ENCODE assay signal across 13 mouse cellular contexts in the genomic region with DNA sequence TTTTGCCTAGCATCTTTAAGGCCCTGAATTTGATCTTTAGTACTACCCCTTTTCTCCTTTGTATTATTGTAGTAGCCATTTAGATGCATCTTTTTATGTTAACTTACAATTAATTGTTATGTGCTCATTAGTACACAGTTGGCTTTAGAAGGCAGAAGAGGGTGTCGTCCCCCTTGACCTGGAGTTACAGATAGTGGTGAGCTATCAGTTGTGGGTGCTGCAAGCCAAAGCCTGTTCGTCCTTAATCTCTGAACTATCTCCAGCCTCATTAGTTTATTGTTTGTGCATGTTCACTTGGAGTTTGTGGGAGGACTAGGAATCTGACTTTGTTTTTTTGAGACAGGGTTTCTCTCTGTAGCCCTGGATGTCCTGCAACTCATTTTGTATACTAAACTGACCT. TPM values are rescaled to one million over a fixed set of nuclear protein-coding genes. Genes with fewer than 3 reads are reported as not detected.
DNase-seq lines count a peak whose midpoint lies in the region; ATAC-seq and TF ChIP-seq lines count a peak whose summit lies in the region.
"Had no signal": no experiment of that assay in that cellular context is flagged by ENCODE, and none has a peak within 500 bp of the region (broad histone marks: within the 10 kb centered on the region; RNA-seq: fewer than 3 reads in every experiment).

No protein-coding gene starts in this region.

- H3K27me3 ChIP-seq in heart, embryonic 14.5 days (ENCODE audit: control insufficient read depth, insufficient read depth, low read length): no peaks in the 10 kb centered on the region
- no peaks in the 10 kb centered on the region for H3K27me3 ChIP-seq in embryonic facial prominence, embryonic 12.5 days
- no peaks in the 10 kb centered on the region for H3K27me3 ChIP-seq in hindbrain, postnatal 0 days (ENCODE audit: insufficient read depth, low read length)
- H3K27me3 ChIP-seq in midbrain, embryonic 12.5 days: no peaks in the 10 kb centered on the region

- no peaks in the 10 kb centered on the region for H3K9me3 ChIP-seq in heart, embryonic 14.5 days (ENCODE audit: control insufficient read depth, low read length)
- H3K9me3 ChIP-seq in embryonic facial prominence, embryonic 12.5 days: no peaks in the 10 kb centered on the region
- H3K9me3 ChIP-seq in hindbrain, postnatal 0 days (ENCODE audit: low read length): no peaks in the 10 kb centered on the region
- H3K9me3 ChIP-seq in midbrain, embryonic 12.5 days: no peaks in the 10 kb centered on the region

- no peak for TF ChIP-seq CTCF in hindbrain, postnatal 0 days (IDR thresholded peaks at IDR 0.05; ENCODE audit: low read depth)

- H3K9ac ChIP-seq in heart, embryonic 14.5 days (ENCODE audit: low read length): peak overlapping the region; percentile 21; the same call in 1 of the 2 replicates
- H3K9ac ChIP-seq in embryonic facial prominence, embryonic 12.5 days: no peak overlapping the region
- no peak overlapping the region; the same call in 1 of the 2 replicates for H3K9ac ChIP-seq in hindbrain, postnatal 0 days (replicated peaks; ENCODE audit: low read length)
- H3K9ac ChIP-seq in midbrain, embryonic 12.5 days (replicated peaks): no peak overlapping the region

- peak overlapping the region in 1 of 2 experiments; percentile 97; a peak in 1 of 4 replicates for H3K4me3 ChIP-seq in heart, embryonic 14.5 days (ENCODE audit: control insufficient read depth in 1 of 2, insufficient read depth in 1 of 2, low read depth in 1 of 2, low read length in 2 of 2)
- no peak overlapping the region for H3K4me3 ChIP-seq in embryonic facial prominence, embryonic 12.5 days
- no peak overlapping the region for H3K4me3 ChIP-seq in hindbrain, postnatal 0 days (ENCODE audit: low read length)
- H3K4me3 ChIP-seq in midbrain, embryonic 12.5 days: no peak overlapping the region

- no peak for DNase-seq in heart, adult 9 months (ENCODE audit: low spot score in 2 of 2)
- no peak for DNase-seq in hindbrain, postnatal 0 days (ENCODE audit: low spot score)
- DNase-seq in right cerebral cortex, adult 2 months (ENCODE audit: low spot score in 2 of 2): no peak
- no peak for DNase-seq in cerebellum, postnatal 14 days
- no peak for DNase-seq in layer of hippocampus, adult 18-20 months (ENCODE audit: low spot score in 2 of 2)
- DNase-seq: adrenal gland, adult 8-10 months; cerebellum, adult 9-10 months; gastrocnemius, postnatal 10 days; kidney, postnatal 25 days; lung, postnatal 14 days had no signal

- H3K4me2 ChIP-seq in heart, embryonic 14.5 days (ENCODE audit: low read length): peak overlapping the region; percentile 85
- H3K4me2 ChIP-seq in embryonic facial prominence, embryonic 12.5 days (replicated peaks): peak overlapping the region; percentile 92
- H3K4me2 ChIP-seq in hindbrain, postnatal 0 days (ENCODE audit: low read depth, low read length): peak overlapping the region; percentile 83
- H3K4me2 ChIP-seq in midbrain, embryonic 12.5 days (replicated peaks): peak overlapping the region; percentile 84

- 27% methylated on average over 2 of the region's 2 CpGs for WGBS in heart, embryonic 14.5 days
- WGBS in embryonic facial prominence, embryonic 12.5 days: 84% methylated on average over 2 of the region's 2 CpGs
- 74% methylated on average over 2 of the region's 2 CpGs for WGBS in hindbrain, postnatal 0 days
- WGBS in midbrain, embryonic 12.5 days: 79% methylated on average over 2 of the region's 2 CpGs

- H3K27ac ChIP-seq in heart, embryonic 14.5 days (replicated peaks in 1 of 2; ENCODE audit: control insufficient read depth in 1 of 2, insufficient read depth in 1 of 2, low read depth in 2 of 2, low read length in 2 of 2): no peak overlapping the region
- H3K27ac ChIP-seq in embryonic facial prominence, embryonic 12.5 days: no peak overlapping the region
- no peak overlapping the region for H3K27ac ChIP-seq in hindbrain, postnatal 0 days
- no peak overlapping the region for H3K27ac ChIP-seq in midbrain, embryonic 12.5 days (replicated peaks)

- peaks cover 63% of the 10 kb centered on the region for H3K36me3 ChIP-seq in heart, embryonic 14.5 days (ENCODE audit: control insufficient read depth, insufficient read depth, low read length)
- peaks cover 35% of the 10 kb centered on the region for H3K36me3 ChIP-seq in embryonic facial prominence, embryonic 12.5 days
- peaks cover 12% of the 10 kb centered on the region for H3K36me3 ChIP-seq in hindbrain, postnatal 0 days (ENCODE audit: insufficient read depth, low read length)
- H3K36me3 ChIP-seq in midbrain, embryonic 12.5 days: peaks cover 48% of the 10 kb centered on the region

- no peak for ATAC-seq in heart, embryonic 14.5 days (ENCODE audit: insufficient number of reproducible peaks, insufficient read depth, low FRiP score, low read depth)
- ATAC-seq in embryonic facial prominence, embryonic 12.5 days (ENCODE audit: insufficient number of reproducible peaks, insufficient read depth, low FRiP score, low TSS enrichment): no peak
- ATAC-seq in hindbrain, postnatal 0 days: no peak
- no peak for ATAC-seq in midbrain, embryonic 12.5 days (ENCODE audit: low FRiP score, low read depth)

- H3K4me1 ChIP-seq in heart, embryonic 14.5 days (ENCODE audit: control insufficient read depth in 2 of 2, insufficient read depth in 2 of 2, low read length in 2 of 2): peaks cover 0 to 30% of the 10 kb centered on the region in 2 experiments; a peak in 3 of 4 replicates
- H3K4me1 ChIP-seq in embryonic facial prominence, embryonic 12.5 days: peaks cover 23% of the 10 kb centered on the region
- H3K4me1 ChIP-seq in hindbrain, postnatal 0 days (ENCODE audit: insufficient read depth, low read length): peaks cover 16% of the 10 kb centered on the region
- H3K4me1 ChIP-seq in midbrain, embryonic 12.5 days: peaks cover 25% of the 10 kb centered on the region

RNA-seq across cellular contexts. Expression of a gene that starts 3.7 kb away (rescaled TPM):
- 163 and 165 TPM in 2 replicates for polyA plus RNA-seq in heart, embryonic 14.5 days (2014; fragmentation: Nextera tagmentation; extraction: Ambion mirVana)
- polyA plus RNA-seq in embryonic facial prominence, embryonic 12.5 days (2016; fragmentation: Nextera tagmentation; extraction: Ambion mirVana): 264 and 274 TPM in 2 replicates
- 192 and 228 TPM in 2 replicates for total RNA-seq in hindbrain, postnatal 0 days (2014; rRNA removed)
- 141 and 149 TPM in 2 replicates for polyA plus RNA-seq in hindbrain, postnatal 0 days (2015; fragmentation: Nextera tagmentation; extraction: Ambion mirVana)
- polyA plus RNA-seq in midbrain, embryonic 12.5 days (2016; fragmentation: Nextera tagmentation; extraction: Ambion mirVana): 278 and 288 TPM in 2 replicates
- total RNA-seq in layer of hippocampus, adult 18-20 months (2021): 100 to 1,000 TPM; 133 to 146 TPM

RNA-seq across cellular contexts. Expression of a gene that starts 9.0 kb away (rescaled TPM):
- polyA plus RNA-seq in heart, embryonic 14.5 days (2014; fragmentation: Nextera tagmentation; extraction: Ambion mirVana): 17.1 and 19.8 TPM in 2 replicates
- polyA plus RNA-seq in embryonic facial prominence, embryonic 12.5 days (2016; fragmentation: Nextera tagmentation; extraction: Ambion mirVana): 23.9 and 27.5 TPM in 2 replicates
- 22.8 and 24.2 TPM in 2 replicates for total RNA-seq in hindbrain, postnatal 0 days (2014; rRNA removed)
- polyA plus RNA-seq in hindbrain, postnatal 0 days (2015; fragmentation: Nextera tagmentation; extraction: Ambion mirVana): 46.2 and 49.2 TPM in 2 replicates
- polyA plus RNA-seq in midbrain, embryonic 12.5 days (2016; fragmentation: Nextera tagmentation; extraction: Ambion mirVana): 31.4 and 34.4 TPM in 2 replicates
- 10 to 100 TPM; 50.8 to 54.1 TPM for total RNA-seq in layer of hippocampus, adult 18-20 months (2021)

RNA-seq across cellular contexts. Expression of a gene that starts 41.6 kb away (rescaled TPM):
- 174 and 182 TPM in 2 replicates for polyA plus RNA-seq in heart, embryonic 14.5 days (2014; fragmentation: Nextera tagmentation; extraction: Ambion mirVana)
- polyA plus RNA-seq in embryonic facial prominence, embryonic 12.5 days (2016; fragmentation: Nextera tagmentation; extraction: Ambion mirVana): 320 and 333 TPM in 2 replicates
- 31.2 and 35.1 TPM in 2 replicates for total RNA-seq in hindbrain, postnatal 0 days (2014; rRNA removed)
- polyA plus RNA-seq in hindbrain, postnatal 0 days (2015; fragmentation: Nextera tagmentation; extraction: Ambion mirVana): 272 and 284 TPM in 2 replicates
- polyA plus RNA-seq in midbrain, embryonic 12.5 days (2016; fragmentation: Nextera tagmentation; extraction: Ambion mirVana): 347 and 348 TPM in 2 replicates
- total RNA-seq in layer of hippocampus, adult 18-20 months (2021): 100 to 1,000 TPM in 1 of 2 experiments, 10 to 100 TPM in 1; 98.8 to 106 TPM
